Mouse (Mus musculus): ENCODE measurements around the gene Ccnt1.

The Ccnt1 gene

DNA sequence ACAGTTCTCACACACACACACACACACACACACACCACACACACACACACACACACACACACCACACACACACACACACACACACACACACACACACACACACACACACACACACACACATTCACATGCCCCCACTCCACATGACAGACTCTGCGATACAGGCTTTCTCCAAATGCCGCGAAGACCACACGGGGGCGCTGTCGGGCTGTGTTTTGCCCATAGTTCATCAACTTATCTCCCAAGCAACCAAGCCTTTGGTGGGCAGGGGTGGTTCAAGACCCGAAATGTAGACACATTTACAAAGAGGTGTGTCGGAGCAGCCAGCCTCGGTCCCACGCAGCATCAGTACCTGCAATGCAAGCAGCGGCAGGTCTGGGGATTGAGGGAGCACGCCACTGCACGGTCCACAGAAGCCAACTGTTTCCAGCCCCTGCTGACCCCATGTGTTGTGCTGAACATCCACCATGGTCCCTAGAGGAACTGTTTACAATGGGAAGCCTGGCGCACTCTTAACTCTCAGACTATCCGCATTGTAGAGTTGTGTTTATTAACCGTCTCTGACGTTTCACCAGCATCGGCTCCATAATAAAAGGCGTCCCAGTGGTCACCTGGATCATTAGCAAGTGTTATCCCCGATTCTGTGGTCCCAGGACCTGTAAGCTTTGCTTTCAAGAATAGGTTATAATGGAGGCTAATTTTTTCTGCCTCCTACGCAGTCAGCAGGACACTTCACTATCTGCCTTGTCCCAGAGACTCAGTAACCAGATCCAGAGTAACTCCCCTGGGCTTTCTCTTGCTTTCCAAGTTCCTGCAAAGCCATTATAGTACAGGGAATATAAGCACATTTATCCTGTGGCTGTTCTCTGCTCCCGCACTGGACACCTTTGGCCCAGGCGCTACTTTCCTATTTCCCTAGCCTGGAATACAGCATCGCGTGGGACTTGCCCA, 60.0 kb downstream of the Ccnt1 start:
- no peak for DNase-seq (ENCODE audit: low spot score)

DNA sequence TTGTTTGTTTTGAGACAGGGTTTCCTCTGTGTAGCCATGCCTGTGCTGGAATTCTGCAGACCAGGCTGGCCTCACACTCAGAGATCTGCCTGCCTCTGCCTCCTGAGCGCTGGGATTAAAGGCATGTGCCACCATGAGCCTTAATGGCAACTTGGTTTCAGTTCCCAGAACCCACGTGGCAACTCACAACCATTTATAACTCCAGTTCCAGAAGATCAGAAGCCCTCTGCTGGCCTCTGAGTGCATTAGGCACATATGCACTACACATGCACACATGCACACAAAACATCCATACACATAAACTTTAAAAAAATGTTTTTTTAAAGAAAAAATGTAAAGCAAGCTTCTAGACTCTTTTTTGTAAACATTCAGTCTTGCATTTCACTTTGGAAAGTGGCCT, 61.3 kb downstream of the Ccnt1 start:
- DNase-seq (ENCODE audit: low spot score) = no peak

DNA sequence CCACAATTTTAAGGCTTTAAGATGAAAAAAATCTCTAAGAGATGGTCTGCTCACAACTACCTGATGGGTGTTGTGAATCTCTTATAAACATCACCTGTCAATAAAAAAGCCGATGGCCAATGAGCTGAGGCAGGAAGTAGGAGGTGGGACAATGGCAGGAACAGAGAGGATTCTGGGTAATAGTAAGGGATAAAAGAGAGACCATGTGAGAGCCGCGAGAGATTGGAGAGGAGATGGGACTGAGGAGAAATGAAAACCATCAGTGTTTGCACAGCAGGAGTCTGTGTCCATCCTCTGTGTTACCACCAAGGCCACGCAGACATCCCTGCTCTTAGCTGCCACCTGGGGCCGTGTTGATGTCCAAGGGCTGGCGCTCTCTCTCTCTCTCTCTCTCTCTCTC, 63.4 kb downstream of the Ccnt1 start:
- no peak for DNase-seq (ENCODE audit: low spot score)

DNA sequence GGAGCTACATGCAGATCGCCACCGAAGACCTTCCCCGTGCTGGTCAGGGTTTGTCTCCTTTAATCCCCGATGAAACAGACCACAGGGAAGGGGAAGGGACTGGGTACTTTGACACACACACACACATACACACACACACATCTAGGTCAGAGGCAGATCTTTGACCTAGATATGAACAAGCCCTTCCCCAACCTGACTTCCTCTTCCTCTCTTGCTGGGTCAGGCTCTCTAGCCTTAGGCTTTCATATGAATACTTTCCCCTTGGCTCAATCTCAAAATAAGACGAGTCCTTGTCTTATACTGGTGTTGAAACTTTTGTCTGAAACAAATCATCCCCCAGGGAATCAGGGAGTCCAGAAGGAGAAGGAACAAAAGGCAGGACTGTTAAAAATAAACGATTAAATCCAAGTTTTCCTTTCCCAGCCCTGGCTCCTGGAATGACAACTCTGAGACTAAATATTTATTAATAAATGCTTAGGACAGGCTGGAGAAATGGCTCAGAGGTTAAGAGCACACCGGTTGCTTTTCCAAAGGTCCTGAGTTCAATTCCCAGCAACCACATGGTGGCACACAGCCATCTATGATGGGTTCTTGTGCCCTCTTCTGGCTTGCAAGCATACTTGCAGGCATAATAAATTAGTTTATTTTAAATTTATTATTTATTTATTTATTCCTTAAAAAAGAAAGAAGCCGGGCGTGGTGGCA, 64.3 kb downstream of the Ccnt1 start:
- no peak for DNase-seq (ENCODE audit: low spot score)

DNA sequence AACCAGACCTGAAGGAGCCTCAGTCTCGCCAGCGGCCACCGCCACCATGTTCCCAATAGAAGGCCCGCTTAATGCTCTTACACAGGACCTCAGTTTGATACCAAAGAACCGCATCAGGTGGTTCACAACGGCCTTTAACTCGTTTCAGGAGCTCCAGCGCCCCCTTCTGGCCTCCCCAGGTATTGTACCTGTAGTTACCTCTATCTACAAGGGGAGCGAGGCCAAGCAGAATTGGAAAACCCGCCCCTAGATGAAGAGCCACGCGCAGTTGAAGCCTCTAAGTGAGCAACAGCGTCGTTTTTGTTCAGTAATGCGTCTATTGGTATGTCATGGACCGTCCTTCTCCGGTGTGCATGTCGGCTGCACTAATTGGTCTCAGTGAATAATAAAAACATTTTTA, 66.2 kb downstream of the Ccnt1 start:
- no peak for DNase-seq (ENCODE audit: low spot score)

DNA sequence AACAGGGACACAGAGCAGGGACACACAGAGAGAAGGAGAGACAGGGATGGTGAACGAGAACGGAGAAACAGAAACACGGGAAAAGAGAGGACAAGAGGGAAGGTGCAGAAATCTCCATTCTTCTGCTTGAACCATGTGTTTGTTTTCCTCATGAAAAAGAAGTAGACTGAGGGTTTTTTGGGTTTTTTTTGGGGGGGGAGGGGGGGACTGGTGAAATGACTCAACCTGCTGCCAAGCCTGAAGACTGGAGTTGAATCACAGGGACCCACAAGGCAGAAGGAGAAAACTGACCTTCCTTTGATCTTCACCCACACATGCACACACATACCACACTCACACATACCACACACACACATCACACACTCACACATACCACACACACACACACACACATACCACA, 67.4 kb downstream of the Ccnt1 start:
- no peak for DNase-seq (ENCODE audit: low spot score)

DNA sequence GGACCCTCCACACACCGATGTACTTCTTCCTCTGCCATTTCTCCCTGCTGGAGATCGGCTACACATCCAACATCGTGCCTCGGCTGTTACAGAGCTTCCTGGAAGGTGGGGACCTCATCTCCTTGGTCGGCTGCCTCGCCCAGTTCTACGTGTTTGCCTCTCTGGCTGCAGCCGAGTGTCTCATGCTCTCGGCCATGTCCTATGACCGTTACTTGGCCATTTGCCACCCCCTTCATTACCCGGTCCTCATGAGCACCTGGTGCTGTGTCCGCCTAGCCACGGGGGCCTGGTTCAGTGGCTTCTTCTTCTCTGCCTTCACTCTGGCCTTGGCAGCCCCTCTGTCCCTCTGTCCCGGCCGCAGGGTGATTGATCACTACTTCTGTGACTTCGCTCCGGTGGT, 73.1 kb downstream of the Ccnt1 start:
- DNase-seq (ENCODE audit: low spot score) = no peak

DNA sequence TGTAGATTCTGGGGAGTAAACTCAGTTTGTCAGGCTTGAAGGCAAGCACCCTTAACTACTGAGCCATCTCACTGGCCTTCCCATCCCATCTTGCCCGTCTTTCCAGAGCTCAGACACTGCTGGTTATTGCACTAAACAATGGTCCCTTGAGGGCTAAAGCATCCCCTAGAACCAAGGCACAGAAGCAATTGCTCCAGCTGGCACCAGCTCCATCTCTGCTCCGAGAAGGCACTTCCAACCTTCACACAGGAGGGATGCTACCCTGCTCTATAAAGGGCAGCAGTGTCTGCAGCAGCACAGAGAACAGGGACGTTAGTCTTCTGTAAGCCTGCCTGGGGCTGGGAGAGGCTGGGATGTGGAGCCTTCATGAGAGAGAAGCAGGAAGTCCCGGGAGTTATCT, 78.6 kb downstream of the Ccnt1 start, which contains the start of gene Olfr279:
Gene Olfr279, plus strand, starts transcription at position 301 of the 400 bp plus-strand sequence.
- no peak for DNase-seq (ENCODE audit: low spot score)

DNA sequence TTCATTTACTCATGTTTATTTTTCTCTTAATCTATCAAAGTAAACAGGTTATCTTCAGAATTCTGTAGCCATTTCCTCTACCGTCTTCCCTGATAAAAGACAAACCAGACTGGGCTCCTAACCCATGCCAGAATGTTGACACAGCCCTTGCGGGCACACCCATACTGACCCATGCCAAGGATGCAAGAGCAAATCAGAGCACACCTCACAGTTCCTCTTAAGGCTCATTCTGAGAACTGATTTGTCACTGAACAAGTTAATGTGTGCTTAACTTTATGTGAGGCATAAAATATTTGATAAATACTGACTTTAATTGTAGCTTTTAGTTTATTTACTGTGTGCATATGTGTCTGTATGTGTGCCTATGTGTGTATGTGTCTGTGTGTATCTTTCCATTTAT, 79.4 kb downstream of the Ccnt1 start:
- no peak for DNase-seq (ENCODE audit: low spot score)
